Mouse (Mus musculus): ENCODE data around the gene Fshr. TPM values are rescaled to one million over a fixed set of nuclear protein-coding genes. Genes with fewer than 3 reads are reported as not detected.

Gene Fshr
- polyA plus RNA-seq, 1 experiment from 2014 or later, result not detected

- no peak overlapping the region for H3K9ac ChIP-seq (ENCODE audit: low read length)
- H3K27me3 ChIP-seq (ENCODE audit: control insufficient read depth, insufficient read depth, low read length), result no peaks in the 10 kb centered on the region
- no peaks in the 10 kb centered on the region for H3K4me1 ChIP-seq (ENCODE audit: control insufficient read depth, insufficient read depth, low read length)
- WGBS, result 85% methylated on average over 2 of the region's 2 CpGs
- no peak overlapping the region for H3K27ac ChIP-seq (ENCODE audit: low read length)
- no peak overlapping the region for H3K4me3 ChIP-seq (replicated peaks; ENCODE audit: low read length)
- H3K36me3 ChIP-seq (ENCODE audit: control insufficient read depth, insufficient read depth, low read length), result no peaks in the 10 kb centered on the region
- no peak for ATAC-seq (ENCODE audit: insufficient read depth, low FRiP score)
- no peak overlapping the region for H3K4me2 ChIP-seq (ENCODE audit: low read depth, low read length)
- no peaks in the 10 kb centered on the region for H3K9me3 ChIP-seq (replicated peaks; ENCODE audit: control insufficient read depth, low read length)
These were observed 151.4 kb downstream of the Fshr start for GRCm38 (mm10) chr17:89049071-89049470.

- no peaks in the 10 kb centered on the region for H3K9me3 ChIP-seq (replicated peaks; ENCODE audit: control insufficient read depth, low read length)
- no peak for ATAC-seq (ENCODE audit: insufficient read depth, low FRiP score)
- H3K9ac ChIP-seq (ENCODE audit: low read length), result no peak overlapping the region
- no peak overlapping the region for H3K4me3 ChIP-seq (replicated peaks; ENCODE audit: low read length)
- WGBS, result 48% methylated on average over 3 of the region's 3 CpGs
- H3K27me3 ChIP-seq (ENCODE audit: control insufficient read depth, insufficient read depth, low read length), result no peaks in the 10 kb centered on the region
- H3K27ac ChIP-seq (ENCODE audit: low read length), result no peak overlapping the region
- no peaks in the 10 kb centered on the region for H3K36me3 ChIP-seq (ENCODE audit: control insufficient read depth, insufficient read depth, low read length)
- no peak overlapping the region for H3K4me2 ChIP-seq (ENCODE audit: low read depth, low read length)
- H3K4me1 ChIP-seq (ENCODE audit: control insufficient read depth, insufficient read depth, low read length), result no peaks in the 10 kb centered on the region
These were observed 154.5 kb downstream of the Fshr start for GRCm38 (mm10) chr17:89046016-89046415.

GRCm38 (mm10) chr17:89036723-89037122 is 163.8 kb downstream of the Fshr start:
- H3K27ac ChIP-seq (ENCODE audit: low read length), result no peak overlapping the region
- H3K9ac ChIP-seq (ENCODE audit: low read length), result no peak overlapping the region
- no peaks in the 10 kb centered on the region for H3K4me1 ChIP-seq (ENCODE audit: control insufficient read depth, insufficient read depth, low read length)
- 77% methylated on average over 5 of the region's 5 CpGs for WGBS
- H3K27me3 ChIP-seq (ENCODE audit: control insufficient read depth, insufficient read depth, low read length), result no peaks in the 10 kb centered on the region
- H3K36me3 ChIP-seq (ENCODE audit: control insufficient read depth, insufficient read depth, low read length), result no peaks in the 10 kb centered on the region
- H3K4me2 ChIP-seq (ENCODE audit: low read depth, low read length), result no peak overlapping the region
- H3K4me3 ChIP-seq (replicated peaks; ENCODE audit: low read length), result no peak overlapping the region
- H3K9me3 ChIP-seq (replicated peaks; ENCODE audit: control insufficient read depth, low read length), result no peaks in the 10 kb centered on the region
- ATAC-seq (ENCODE audit: insufficient read depth, low FRiP score), result no peak

- H3K9me3 ChIP-seq (replicated peaks; ENCODE audit: control insufficient read depth, low read length), result no peaks in the 10 kb centered on the region
- no peak overlapping the region for H3K4me2 ChIP-seq (ENCODE audit: low read depth, low read length)
- H3K4me1 ChIP-seq (ENCODE audit: control insufficient read depth, insufficient read depth, low read length), result no peaks in the 10 kb centered on the region
- no peaks in the 10 kb centered on the region for H3K36me3 ChIP-seq (ENCODE audit: control insufficient read depth, insufficient read depth, low read length)
- H3K9ac ChIP-seq (ENCODE audit: low read length), result no peak overlapping the region
- no peak overlapping the region for H3K27ac ChIP-seq (ENCODE audit: low read length)
- no peak for ATAC-seq (ENCODE audit: insufficient read depth, low FRiP score)
- no peaks in the 10 kb centered on the region for H3K27me3 ChIP-seq (ENCODE audit: control insufficient read depth, insufficient read depth, low read length)
- WGBS, result 92% methylated on average over 3 of the region's 3 CpGs
- H3K4me3 ChIP-seq (replicated peaks; ENCODE audit: low read length), result no peak overlapping the region
These were observed 164.4 kb downstream of the Fshr start for GRCm38 (mm10) chr17:89036049-89036448.

- H3K27me3 ChIP-seq (ENCODE audit: control insufficient read depth, insufficient read depth, low read length), result no peaks in the 10 kb centered on the region
These were observed 165.8 kb downstream of the Fshr start for GRCm38 (mm10) chr17:89034627-89035026.

GRCm38 (mm10) chr17:89032981-89033380 is 167.5 kb downstream of the Fshr start:
- ATAC-seq (ENCODE audit: insufficient read depth, low FRiP score), result no peak
- Histone ChIP-seq H3K9me3 (replicated peaks; ENCODE audit: control insufficient read depth, low read length) (no peaks in the 10 kb centered on the region), H3K4me2 (ENCODE audit: low read depth, low read length) (no peak overlapping the region), H3K9ac (ENCODE audit: low read length) (no peak overlapping the region), H3K36me3 (ENCODE audit: control insufficient read depth, insufficient read depth, low read length) (no peaks in the 10 kb centered on the region), H3K27me3 (ENCODE audit: control insufficient read depth, insufficient read depth, low read length) (no peaks in the 10 kb centered on the region), H3K4me3 (replicated peaks; ENCODE audit: low read length) (no peak overlapping the region), H3K27ac (ENCODE audit: low read length) (no peak overlapping the region), H3K4me1 (ENCODE audit: control insufficient read depth, insufficient read depth, low read length) (no peaks in the 10 kb centered on the region)
- 82% methylated on average over 2 of the region's 2 CpGs for WGBS

More at GRCm38 (mm10) chr17:89034627-89035026, 165.8 kb downstream of the Fshr start:
- no peak overlapping the region for H3K9ac ChIP-seq (ENCODE audit: low read length)
- no peak overlapping the region for H3K4me2 ChIP-seq (ENCODE audit: low read depth, low read length)
- no peaks in the 10 kb centered on the region for H3K9me3 ChIP-seq (replicated peaks; ENCODE audit: control insufficient read depth, low read length)
- ATAC-seq (ENCODE audit: insufficient read depth, low FRiP score), result no peak
- H3K4me3 ChIP-seq (replicated peaks; ENCODE audit: low read length), result no peak overlapping the region
- no peaks in the 10 kb centered on the region for H3K36me3 ChIP-seq (ENCODE audit: control insufficient read depth, insufficient read depth, low read length)
- no peak overlapping the region for H3K27ac ChIP-seq (ENCODE audit: low read length)
- H3K4me1 ChIP-seq (ENCODE audit: control insufficient read depth, insufficient read depth, low read length), result no peaks in the 10 kb centered on the region

- H3K27me3 ChIP-seq (ENCODE audit: control insufficient read depth, insufficient read depth, low read length), result no peaks in the 10 kb centered on the region
- 72% methylated on average over 2 of the region's 2 CpGs for WGBS
- H3K27ac ChIP-seq (ENCODE audit: low read length), result no peak overlapping the region
- H3K4me1 ChIP-seq (ENCODE audit: control insufficient read depth, insufficient read depth, low read length), result no peaks in the 10 kb centered on the region
- ATAC-seq (ENCODE audit: insufficient read depth, low FRiP score), result no peak
- H3K9me3 ChIP-seq (replicated peaks; ENCODE audit: control insufficient read depth, low read length), result no peaks in the 10 kb centered on the region
- H3K36me3 ChIP-seq (ENCODE audit: control insufficient read depth, insufficient read depth, low read length), result no peaks in the 10 kb centered on the region
- no peak overlapping the region for H3K9ac ChIP-seq (ENCODE audit: low read length)
- no peak overlapping the region for H3K4me2 ChIP-seq (ENCODE audit: low read depth, low read length)
- no peak overlapping the region for H3K4me3 ChIP-seq (replicated peaks; ENCODE audit: low read length)
These were observed 181.0 kb downstream of the Fshr start for GRCm38 (mm10) chr17:89019518-89019917.

GRCm38 (mm10) chr17:89017002-89017401 is 183.5 kb downstream of the Fshr start:
- Histone ChIP-seq H3K9me3 (replicated peaks; ENCODE audit: control insufficient read depth, low read length) (no peaks in the 10 kb centered on the region), H3K4me2 (ENCODE audit: low read depth, low read length) (no peak overlapping the region), H3K4me3 (replicated peaks; ENCODE audit: low read length) (no peak overlapping the region), H3K27ac (ENCODE audit: low read length) (no peak overlapping the region), H3K4me1 (ENCODE audit: control insufficient read depth, insufficient read depth, low read length) (no peaks in the 10 kb centered on the region), H3K9ac (ENCODE audit: low read length) (no peak overlapping the region), H3K27me3 (ENCODE audit: control insufficient read depth, insufficient read depth, low read length) (no peaks in the 10 kb centered on the region), H3K36me3 (ENCODE audit: control insufficient read depth, insufficient read depth, low read length) (no peaks in the 10 kb centered on the region)
- ATAC-seq (ENCODE audit: insufficient read depth, low FRiP score), result no peak
- 56% methylated on average over 4 of the region's 4 CpGs for WGBS

- Histone ChIP-seq H3K9ac (ENCODE audit: low read length) (no peak overlapping the region), H3K4me2 (ENCODE audit: low read depth, low read length) (no peak overlapping the region), H3K27me3 (ENCODE audit: control insufficient read depth, insufficient read depth, low read length) (no peaks in the 10 kb centered on the region), H3K4me3 (replicated peaks; ENCODE audit: low read length) (no peak overlapping the region), H3K36me3 (ENCODE audit: control insufficient read depth, insufficient read depth, low read length) (no peaks in the 10 kb centered on the region), H3K9me3 (replicated peaks; ENCODE audit: control insufficient read depth, low read length) (no peaks in the 10 kb centered on the region), H3K4me1 (ENCODE audit: control insufficient read depth, insufficient read depth, low read length) (no peaks in the 10 kb centered on the region), H3K27ac (ENCODE audit: low read length) (no peak overlapping the region)
- ATAC-seq (ENCODE audit: insufficient read depth, low FRiP score), result no peak
These were observed 186.8 kb downstream of the Fshr start for GRCm38 (mm10) chr17:89013691-89014090.

- ATAC-seq (ENCODE audit: insufficient read depth, low FRiP score), result no peak
- 53% methylated on average over 1 of the region's 1 CpGs for WGBS
These were observed 191.4 kb downstream of the Fshr start for GRCm38 (mm10) chr17:89009117-89009516.

More at GRCm38 (mm10) chr17:89009117-89009516, 191.4 kb downstream of the Fshr start:
- Histone ChIP-seq H3K4me1 (ENCODE audit: control insufficient read depth, insufficient read depth, low read length) (no peaks in the 10 kb centered on the region), H3K9ac (ENCODE audit: low read length) (no peak overlapping the region), H3K4me3 (replicated peaks; ENCODE audit: low read length) (no peak overlapping the region), H3K27ac (ENCODE audit: low read length) (no peak overlapping the region), H3K36me3 (ENCODE audit: control insufficient read depth, insufficient read depth, low read length) (no peaks in the 10 kb centered on the region), H3K4me2 (ENCODE audit: low read depth, low read length) (no peak overlapping the region), H3K9me3 (replicated peaks; ENCODE audit: control insufficient read depth, low read length) (no peaks in the 10 kb centered on the region), H3K27me3 (ENCODE audit: control insufficient read depth, insufficient read depth, low read length) (no peaks in the 10 kb centered on the region)

All from stomach, embryonic 16.5 days (tissue).